Mouse (Mus musculus): ENCODE data around the gene Tekt4.

DNA sequence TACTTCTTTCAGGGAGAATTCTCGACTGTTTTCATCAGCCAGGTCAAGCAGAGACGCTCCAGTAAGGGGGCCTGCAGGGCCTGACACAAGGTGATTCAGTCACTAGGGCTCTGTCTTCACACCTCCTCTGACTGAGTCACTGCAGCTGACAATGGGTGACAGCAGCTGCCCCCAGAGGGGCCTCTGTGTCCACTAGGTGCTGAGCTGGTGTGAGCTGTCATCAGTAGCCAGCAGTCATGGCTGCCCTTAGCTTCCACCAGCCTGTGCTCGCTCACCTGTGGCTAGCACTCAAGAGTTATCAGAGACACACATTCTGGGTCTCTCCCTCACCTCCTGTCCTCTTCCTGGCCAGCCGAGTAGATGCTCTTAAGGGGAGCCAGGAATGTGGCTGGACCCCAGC, 26.4 kb downstream of the Tekt4 start:
- no peak for TF ChIP-seq CTCF (IDR thresholded peaks at IDR 0.05; ENCODE audit: low read depth)
- no peak for TF ChIP-seq EP300 (IDR thresholded peaks at IDR 0.05; ENCODE audit: low read depth)

Measured in liver, postnatal 0 days (tissue).